ENCODE assay signal across 28 mouse cellular contexts in genomic region chr11:121348166-121348565, GRCm38 (mm10).
"Had no signal": no experiment of that assay in that cellular context is flagged by ENCODE, and none has a peak within 500 bp of the region (broad histone marks: within the 10 kb centered on the region; RNA-seq: fewer than 3 reads in every experiment).

No protein-coding gene starts in this region.

- H3K9me3 ChIP-seq: embryonic facial prominence, embryonic 10.5 days; embryonic facial prominence, embryonic 12.5 days; embryonic facial prominence, embryonic 13.5 days; embryonic facial prominence, embryonic 15.5 days; forebrain, embryonic 10.5 days; forebrain, embryonic 12.5 days; forebrain, embryonic 13.5 days; forebrain, embryonic 15.5 days had no signal

- H3K9ac ChIP-seq: embryonic facial prominence, embryonic 12.5 days; embryonic facial prominence, embryonic 13.5 days; embryonic facial prominence, embryonic 15.5 days; forebrain, embryonic 12.5 days; forebrain, embryonic 13.5 days; forebrain, embryonic 15.5 days; forebrain, postnatal 0 days had no signal

- DNase-seq: cerebellum, adult 2 months; cerebellum, adult 8-10 months; cerebellum, adult 9-10 months; cerebellum, adult 9-11 months; cerebellum, postnatal 10 days; cerebellum, postnatal 14 days; cerebellum, postnatal 25 days; cerebellum, postnatal 36 days; embryo, embryonic 11 days; forebrain, postnatal 0 days; gastrocnemius, postnatal 10 days; gastrocnemius, postnatal 14 days; gastrocnemius, postnatal 25 days; gastrocnemius, postnatal 36 days; heart, adult 11 months; heart, adult 18-20 months; heart, adult 2 months had no signal

- H3K4me3 ChIP-seq: embryonic facial prominence, embryonic 10.5 days; embryonic facial prominence, embryonic 12.5 days; embryonic facial prominence, embryonic 13.5 days; embryonic facial prominence, embryonic 15.5 days; erythroblast, embryonic 14.5 days; forebrain, embryonic 10.5 days; forebrain, embryonic 12.5 days; forebrain, embryonic 13.5 days; forebrain, embryonic 15.5 days; heart, adult 2 months had no signal

- H3K27me3 ChIP-seq: embryonic facial prominence, embryonic 12.5 days; embryonic facial prominence, embryonic 13.5 days; embryonic facial prominence, embryonic 15.5 days; forebrain, embryonic 12.5 days; forebrain, embryonic 13.5 days; forebrain, embryonic 15.5 days had no signal

- H3K4me2 ChIP-seq: embryonic facial prominence, embryonic 12.5 days; embryonic facial prominence, embryonic 13.5 days; embryonic facial prominence, embryonic 15.5 days; forebrain, embryonic 12.5 days; forebrain, embryonic 13.5 days; forebrain, embryonic 15.5 days had no signal

- H3K27ac ChIP-seq: embryonic facial prominence, embryonic 10.5 days; embryonic facial prominence, embryonic 12.5 days; embryonic facial prominence, embryonic 13.5 days; embryonic facial prominence, embryonic 15.5 days; forebrain, embryonic 10.5 days; forebrain, embryonic 12.5 days; forebrain, embryonic 13.5 days; forebrain, embryonic 15.5 days; heart, adult 2 months had no signal

- ATAC-seq: forebrain, embryonic 13.5 days; forebrain, embryonic 14.5 days; forebrain, embryonic 15.5 days; forebrain, embryonic 16.5 days; forebrain, postnatal 0 days had no signal
